Mouse (Mus musculus) cerebellum, adult 2 months (tissue): ENCODE data around the gene Hpca.

ENCODE experiments used
- CTCF ChIP-seq: fragments of 200-500 bp; IDR thresholded peaks from 2 replicates; pipeline ENCODE4 v1.5.1; 2011; ENCODE audit warnings: low read depth, mild to moderate bottlenecking, control low read depth, low read length, moderate library complexity, borderline replicate concordance; ENCODE audit not compliant: insufficient read depth
- POLR2A ChIP-seq: fragments of 200-500 bp; IDR thresholded peaks from 2 replicates; pipeline ENCODE4 v1.6.1; 2011; ENCODE audit warnings: low read length, control low read depth, borderline replicate concordance; ENCODE audit not compliant: insufficient read depth

GRCm38 (mm10) chr4:129147552-129148103 is 25.8 kb upstream of the Hpca start:
- TF ChIP-seq POLR2A (no peak), CTCF (no peak)
